Mouse (Mus musculus) liver, adult 2 months (tissue): Measurements from ENCODE around the gene Irf6.

Source experiments
- CTCF ChIP-seq: fragments of 200-500 bp; IDR thresholded peaks from 2 replicates; pipeline ENCODE4 v1.5.1; 2011; ENCODE audit warnings: low read depth, low read length, control low read depth
- POLR2A ChIP-seq: fragments of 200-500 bp; IDR thresholded peaks from 2 replicates; pipeline ENCODE4 v1.6.1; 2011; ENCODE audit warnings: low read length, control low read depth; ENCODE audit not compliant: insufficient read depth; ENCODE audit errors: extremely low read depth

GRCm38 (mm10) chr1:193198312-193198711 is 45.4 kb downstream of the Irf6 start:
- no peak for TF ChIP-seq POLR2A
- TF ChIP-seq CTCF, result peak; percentile 27; the same call in 1 of the 2 replicates
